Mouse (Mus musculus) lung, embryonic 14.5 days (tissue): ENCODE measurements at regions not wholly inside any gene's neighbourhood (a gene's known extent, or its start where the extent isn't known, plus 50 kb on each side); places are given as distances from the start of the nearest gene placed in this dataset.

Source experiments
- ATAC-seq: fragments of 200-750 bp; cut with Nextera tagmentation; 2 replicates; pipeline ENCODE4 v1.8.0; 2017; ENCODE audit warnings: mild to moderate bottlenecking, moderate TSS enrichment, moderate library complexity; ENCODE audit not compliant: insufficient read depth
- DNase-seq: peaks from one replicate; pipeline ENCODE4 v3.0.0-alpha.2; 2015
- H3K27ac ChIP-seq: fragments of 300-500 bp; sonication (generic); 2 replicates; pipeline ENCODE4 v1.5.1; 2014; ENCODE audit warnings: low read depth, mild to moderate bottlenecking, moderate library complexity
- H3K27me3 ChIP-seq: fragments of 300-500 bp; sonication (generic); 2 replicates; pipeline ENCODE4 v1.6.1; 2014; ENCODE audit warnings: low read length, control low read depth; ENCODE audit not compliant: insufficient read depth
- H3K36me3 ChIP-seq: fragments of 300-500 bp; sonication (generic); 2 replicates; pipeline ENCODE4 v1.6.1; 2014; ENCODE audit warnings: control low read depth; ENCODE audit not compliant: insufficient read depth
- H3K4me1 ChIP-seq: fragments of 300-500 bp; sonication (generic); 2 replicates; pipeline ENCODE4 v1.6.1; 2014; ENCODE audit warnings: antibody characterized with exemption, control low read depth; ENCODE audit not compliant: insufficient read depth
- H3K4me2 ChIP-seq: fragments of 300-500 bp; sonication (generic); 2 replicates; pipeline ENCODE4 v1.6.1; 2014; ENCODE audit warnings: mild to moderate bottlenecking
- H3K4me3 ChIP-seq: fragments of 300-500 bp; sonication (generic); 2 replicates; pipeline ENCODE4 v1.5.1; 2014; ENCODE audit warnings: low read depth, low read length
- H3K9ac ChIP-seq: fragments of 300-500 bp; sonication (generic); 2 replicates; pipeline ENCODE4 v1.6.1; 2014
- H3K9me3 ChIP-seq: fragments of 300-500 bp; sonication (generic); 2 replicates; pipeline ENCODE4 v1.6.1; 2016; ENCODE audit warnings: low read depth, low read length, control low read depth
- CTCF ChIP-seq: IDR thresholded peaks from 2 replicates; pipeline ENCODE4 v1.5.1; 2016; ENCODE audit warnings: antibody characterized with exemption, low read depth
- WGBS: fragments of 180-500 bp; shearing (Covaris S2); extraction: QIAGEN DNeasy Blood & Tissue Kit; methylation state at CpG from one replicate; pipeline ENCODE4 v1.1.7; 2014; 5-methylcytosine and 5-hydroxymethylcytosine counted together

DNA sequence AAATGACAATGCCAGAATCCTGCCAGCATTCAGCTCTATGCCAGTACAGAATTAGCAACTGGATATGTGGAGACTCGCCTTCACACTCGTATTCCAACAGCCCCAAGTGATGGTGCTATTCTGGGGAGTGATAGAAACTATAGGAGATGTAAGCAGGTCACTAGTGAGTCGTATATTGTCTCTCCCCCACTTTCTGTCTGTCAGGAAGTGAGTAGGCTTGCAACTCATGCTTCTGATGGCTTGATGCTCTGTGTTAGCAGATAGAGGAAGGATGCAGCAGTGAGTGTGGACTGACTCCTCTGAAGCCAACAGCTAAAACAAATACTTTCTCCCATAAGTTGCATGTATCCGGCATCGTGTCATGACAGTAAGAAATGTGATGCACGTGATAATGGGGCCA, 52.0 kb upstream of the 4933409G03Rik start:
- Histone ChIP-seq H3K27me3 (no peaks in the 10 kb centered on the region), H3K9ac (no peak overlapping the region), H3K4me3 (no peak overlapping the region), H3K36me3 (no peaks in the 10 kb centered on the region), H3K27ac (no peak overlapping the region), H3K9me3 (no peaks in the 10 kb centered on the region), H3K4me1 (no peaks in the 10 kb centered on the region), H3K4me2 (no peak overlapping the region)
- no peak for ATAC-seq
- no peak for TF ChIP-seq CTCF
- no peak for DNase-seq
- 82% methylated on average over 6 of the region's 6 CpGs for WGBS

DNA sequence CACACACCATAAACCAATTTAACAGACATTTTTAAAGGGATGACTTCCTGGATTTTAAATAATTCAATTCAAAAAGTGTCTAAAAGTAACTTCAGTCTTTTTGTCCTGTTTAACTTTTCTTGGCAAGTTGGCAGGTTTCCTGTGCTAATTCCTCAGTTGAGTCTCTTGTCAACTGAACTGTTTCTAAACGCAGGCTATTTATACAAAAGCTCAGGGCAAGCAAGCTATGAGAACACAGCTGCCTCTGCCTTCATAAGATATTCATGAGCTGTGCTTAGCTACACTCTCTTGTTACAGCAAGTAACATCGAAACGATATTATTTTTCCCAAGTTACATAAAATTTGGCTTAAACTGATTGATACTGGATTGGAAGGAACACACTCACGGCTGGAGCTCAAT, 51.1 kb upstream of the 4933409G03Rik start:
- H3K9me3 ChIP-seq, result no peaks in the 10 kb centered on the region
- DNase-seq (peak; percentile 54), ATAC-seq (no peak)
- no peak for TF ChIP-seq CTCF
- no peaks in the 10 kb centered on the region for H3K4me1 ChIP-seq
- H3K4me2 ChIP-seq, result no peak overlapping the region
- no peak overlapping the region for H3K4me3 ChIP-seq
- H3K27me3 ChIP-seq, result no peaks in the 10 kb centered on the region
- H3K27ac ChIP-seq, result no peak overlapping the region
- no peak overlapping the region for H3K9ac ChIP-seq
- H3K36me3 ChIP-seq, result no peaks in the 10 kb centered on the region
- 56% methylated on average over 4 of the region's 4 CpGs for WGBS
